Mouse (Mus musculus) R1 (cell line): ENCODE measurements around the gene Gtse1.

Experiments used
- DNase-seq: peaks from one replicate; pipeline ENCODE4 v3.0.0-alpha.2; 2018; ENCODE audit warnings: low read depth, low spot score

Gtse1 gene

GRCm38 (mm10) chr15:85921855-85922254 is 62.3 kb downstream of the Gtse1 start:
- DNase-seq = no peak
